Mouse (Mus musculus) hindbrain, embryonic 12.5 days (tissue): Measurements from ENCODE around the gene Cfap74. TPM values are rescaled to one million over a fixed set of nuclear protein-coding genes. Genes with fewer than 3 reads are reported as not detected.

ENCODE experiments used
- polyA plus RNA-seq: library from polyadenylated mRNA; unstranded; fragments of >200 nt; fragmentation: Nextera tagmentation; extraction: Ambion mirVana; gene quantifications from 2 replicates; pipeline ENCODE4 v1.2.1, GENCODE M21; 2016

The Cfap74 gene
- polyA plus RNA-seq, 1 experiment from 2014 or later = 6.3 TPM

Other genes with a start within 250 kb of the Cfap74 start
- 12.6 and 13.5 TPM in 2 replicates for gene Ski, start 186.6 kb upstream of the Cfap74 start, polyA plus RNA-seq
- gene Faap20, start 159.4 kb upstream of the Cfap74 start, polyA plus RNA-seq = 90.8 and 98.6 TPM in 2 replicates
- gene Prkcz, start 47.8 kb upstream of the Cfap74 start, polyA plus RNA-seq = 33.7 and 33.9 TPM in 2 replicates
- not detected in 2 replicates for gene Gabrd, start 11.1 kb upstream of the Cfap74 start, polyA plus RNA-seq
- not detected in 2 replicates for gene Tmem52, start 59.9 kb downstream of the Cfap74 start, polyA plus RNA-seq
- 757 and 772 TPM in 2 replicates for gene Gnb1, start 82.2 kb downstream of the Cfap74 start, polyA plus RNA-seq
- gene Nadk, start 153.2 kb downstream of the Cfap74 start, polyA plus RNA-seq = 89.0 and 92.4 TPM in 2 replicates
- 16.4 and 16.6 TPM in 2 replicates for gene Slc35e2, start 192.2 kb downstream of the Cfap74 start, polyA plus RNA-seq
- gene Cdk11b, start 215.7 kb downstream of the Cfap74 start, polyA plus RNA-seq = 85.3 and 86.8 TPM in 2 replicates
- gene Gm10563, start 236.2 kb downstream of the Cfap74 start, polyA plus RNA-seq = not detected in 2 replicates
- 3.9 and 5.9 TPM in 2 replicates for gene Mmp23, start 244.2 kb downstream of the Cfap74 start, polyA plus RNA-seq